Mouse (Mus musculus) bone marrow macrophage, adult 2 months (primary cell): ENCODE results near the gene Odf4.
"Not testable (repeated sequence)": the region's sequence is repeated elsewhere in the genome, so short reads cannot be mapped to it uniquely, and the experiment has no call there.

Experiments
- CTCF ChIP-seq: IDR thresholded peaks from 2 replicates; pipeline ENCODE4 v1.5.1; 2012; ENCODE audit warnings: low read depth, mild to moderate bottlenecking, low read length, moderate library complexity
- POLR2A ChIP-seq: IDR thresholded peaks from 2 replicates; pipeline ENCODE4 v1.6.1; 2012; ENCODE audit warnings: mild to moderate bottlenecking, low read depth, low read length, borderline replicate concordance

DNA sequence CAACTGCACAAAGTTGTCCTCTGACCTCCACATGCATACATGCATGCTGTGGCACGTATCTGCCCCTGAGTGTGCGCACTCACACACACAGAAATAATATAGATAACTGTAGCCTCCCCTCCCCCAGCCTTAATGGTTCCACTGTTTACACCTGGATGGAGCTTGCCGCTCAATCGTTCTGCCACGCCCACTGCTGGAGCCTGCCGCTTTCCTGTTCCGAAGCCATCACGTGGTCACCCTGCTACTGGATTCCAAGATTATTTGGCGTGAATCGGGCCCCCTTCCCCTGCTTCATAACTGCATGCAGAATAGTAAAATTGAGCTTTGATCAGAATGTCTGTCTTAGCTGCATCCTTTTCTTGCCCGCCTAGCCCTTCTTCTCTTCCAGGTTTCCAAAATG is 35.3 kb upstream of the Odf4 start:
- not testable (repeated sequence) for TF ChIP-seq CTCF, POLR2A
